Comparison of ENCODE assay signal across 10 mouse cellular contexts in genomic region chr7:116149568-116149967, GRCm38 (mm10).
"Had no signal": no experiment of that assay in that cellular context is flagged by ENCODE, and none has a peak within 500 bp of the region (broad histone marks: within the 10 kb centered on the region; RNA-seq: fewer than 3 reads in every experiment).

No protein-coding gene starts in this region.

- DNase-seq: kidney, adult 11 months; kidney, postnatal 10 days; kidney, postnatal 4 days; layer of hippocampus, postnatal 36 days; lung, embryonic 14.5 days; lung, postnatal 10 days; retina, postnatal 1 day; thymus, postnatal 36 days had no signal

- ATAC-seq: liver, embryonic 12.5 days; midbrain, embryonic 15.5 days had no signal
